Mouse (Mus musculus) MEL (cell line): Measurements from ENCODE around the gene Frmd4b. TPM values are rescaled to one million over a fixed set of nuclear protein-coding genes. Genes with fewer than 3 reads are reported as not detected.

Experiments
- DNase-seq: peaks from one replicate; pipeline ENCODE4 v3.0.0; 2011; ENCODE audit warnings: low read depth, low spot score
- H3K27ac ChIP-seq: 2 replicates; pipeline ENCODE4 v1.5.1; 2012; ENCODE audit warnings: low read depth, mild to moderate bottlenecking, control low read depth, low read length, moderate library complexity; ENCODE audit not compliant: control insufficient read depth
- H3K27me3 ChIP-seq, 2 experiments: fragments of 150-350 bp in 1 of 2; sonication (generic) in 1 of 2; 2 replicates each; pipeline ENCODE4 v1.6.1; 2012; ENCODE audit warnings: low read length in 2 of 2, mild to moderate bottlenecking in 2 of 2, improper control_type of control experiment in 1 of 2, moderate library complexity in 1 of 2; ENCODE audit not compliant: insufficient read depth in 2 of 2, control insufficient read depth in 1 of 2
- H3K36me3 ChIP-seq, 2 experiments: 2 replicates each; pipeline ENCODE4 v1.6.1; 2012 to 2014; ENCODE audit warnings: low read length in 2 of 2, improper control_type of control experiment in 1 of 2, inconsistent platforms in 1 of 2, mild to moderate bottlenecking in 1 of 2; ENCODE audit not compliant: insufficient read depth in 2 of 2, control insufficient read depth in 1 of 2
- H3K4me1 ChIP-seq, 2 experiments: fragments of 150-350 bp in 1 of 2; sonication (generic) in 1 of 2; 2 replicates each; pipeline ENCODE4 v1.6.1; 2012; ENCODE audit warnings: low read length in 2 of 2, improper control_type of control experiment in 1 of 2, mild to moderate bottlenecking in 1 of 2; ENCODE audit not compliant: insufficient read depth in 2 of 2, control insufficient read depth in 1 of 2
- H3K4me3 ChIP-seq, 2 experiments: fragments of 150-350 bp in 1 of 2; sonication (generic) in 1 of 2; 2 replicates each; pipeline ENCODE4 v1.5.1; 2012; ENCODE audit warnings: low read depth in 2 of 2, low read length in 2 of 2, mild to moderate bottlenecking in 2 of 2, moderate library complexity in 2 of 2, control low read depth in 1 of 2, improper control_type of control experiment in 1 of 2; ENCODE audit not compliant: control insufficient read depth in 1 of 2, insufficient read depth in 1 of 2
- H3K79me2 ChIP-seq: 2 replicates; pipeline ENCODE4 v1.6.1; 2012; ENCODE audit warnings: mild to moderate bottlenecking, low read length, moderate library complexity; ENCODE audit not compliant: control insufficient read depth, poor library complexity, insufficient read depth
- H3K9ac ChIP-seq: 2 replicates; pipeline ENCODE4 v1.6.1; 2012; ENCODE audit warnings: low read depth, mild to moderate bottlenecking, control low read depth, low read length, moderate library complexity; ENCODE audit not compliant: control insufficient read depth, poor library complexity, severe bottlenecking
- H3K9me3 ChIP-seq: fragments of 150-350 bp; sonication (generic); replicated peaks from 2 replicates; pipeline ENCODE4 v1.6.1; 2012; ENCODE audit warnings: mild to moderate bottlenecking, low read length, improper control_type of control experiment, moderate library complexity; ENCODE audit not compliant: insufficient read depth
- BHLHE40 ChIP-seq: IDR thresholded peaks from 2 replicates; pipeline ENCODE4 v1.6.1; 2012; ENCODE audit warnings: low read depth, mild to moderate bottlenecking, inconsistent platforms, low read length, improper control_type of control experiment, borderline replicate concordance
- CHD2 ChIP-seq: IDR thresholded peaks from 2 replicates; pipeline ENCODE4 v1.6.1; 2011; ENCODE audit warnings: low read length, improper control_type of control experiment
- CTCF ChIP-seq, 3 experiments: IDR thresholded peaks in 2 of 3; conservative IDR thresholded peaks in 1 of 3; 2 replicates each; pipeline ENCODE4 v1.5.1; 2011 to 2012; ENCODE audit warnings: low read length in 3 of 3, low read depth in 2 of 3, mild to moderate bottlenecking in 2 of 3, improper control_type of control experiment in 1 of 3, inconsistent platforms in 1 of 3, mixed read lengths in 1 of 3, moderate library complexity in 1 of 3; ENCODE audit not compliant: control insufficient read depth in 1 of 3, insufficient read depth in 1 of 3, poor library complexity in 1 of 3, severe bottlenecking in 1 of 3
- GABPA ChIP-seq: IDR thresholded peaks from 2 replicates; pipeline ENCODE4 v1.6.1; 2012; ENCODE audit warnings: low read depth, mild to moderate bottlenecking, inconsistent platforms, low read length, improper control_type of control experiment, moderate library complexity
- GATA1 ChIP-seq: IDR thresholded peaks from 2 replicates; pipeline ENCODE4 v1.6.1; 2011; ENCODE audit warnings: low read depth, low read length, improper control_type of control experiment
- JUND ChIP-seq: IDR thresholded peaks from 2 replicates; pipeline ENCODE4 v1.6.1; 2011; ENCODE audit warnings: low read depth, mild to moderate bottlenecking, improper control_type of control experiment, low read length
- KAT2A ChIP-seq: conservative IDR thresholded peaks from 2 replicates; pipeline ENCODE4 v1.6.1; 2012; ENCODE audit warnings: low read depth, low read length, improper control_type of control experiment, inconsistent platforms
- MAFK ChIP-seq: IDR thresholded peaks from 2 replicates; pipeline ENCODE4 v1.6.1; 2011; ENCODE audit warnings: low read depth, mild to moderate bottlenecking, low read length, improper control_type of control experiment, borderline replicate concordance
- MAX ChIP-seq: IDR thresholded peaks from 2 replicates; pipeline ENCODE4 v1.6.1; 2011; ENCODE audit warnings: low read length, improper control_type of control experiment
- MAZ ChIP-seq: IDR thresholded peaks from 2 replicates; pipeline ENCODE4 v1.6.1; 2012; ENCODE audit warnings: low read depth, mild to moderate bottlenecking, inconsistent platforms, low read length, improper control_type of control experiment
- MEF2A ChIP-seq: IDR thresholded peaks from 2 replicates; pipeline ENCODE4 v1.6.1; 2014; ENCODE audit warnings: low read depth, mild to moderate bottlenecking, inconsistent platforms, low read length, improper control_type of control experiment; ENCODE audit not compliant: poor library complexity, insufficient replicate concordance, severe bottlenecking; ENCODE audit errors: extremely low read depth
- MYC ChIP-seq: IDR thresholded peaks from 2 replicates; pipeline ENCODE4 v1.6.1; 2011; ENCODE audit warnings: low read depth, mild to moderate bottlenecking, low read length, improper control_type of control experiment, moderate library complexity
- NRF1 ChIP-seq: IDR thresholded peaks from 2 replicates; pipeline ENCODE4 v1.6.1; 2014; ENCODE audit warnings: low read depth, mild to moderate bottlenecking, inconsistent platforms, low read length, improper control_type of control experiment, moderate library complexity; ENCODE audit not compliant: poor library complexity, insufficient read depth, severe bottlenecking
- POLR2AphosphoS2 ChIP-seq: IDR thresholded peaks from 2 replicates; pipeline ENCODE4 v1.6.1; 2011; ENCODE audit warnings: low read length, improper control_type of control experiment
- POLR2AphosphoS5 ChIP-seq: IDR thresholded peaks from 2 replicates; pipeline ENCODE4 v1.6.1; 2012; ENCODE audit warnings: low read depth, borderline replicate concordance, mild to moderate bottlenecking, inconsistent platforms, low read length, moderate library complexity, mixed read lengths
- RAD21 ChIP-seq: IDR thresholded peaks from 2 replicates; pipeline ENCODE4 v1.6.1; 2011; ENCODE audit warnings: mild to moderate bottlenecking, low read depth, low read length, improper control_type of control experiment
- RCOR1 ChIP-seq: IDR thresholded peaks from 2 replicates; pipeline ENCODE4 v1.6.1; 2012; ENCODE audit warnings: low read depth, mild to moderate bottlenecking, inconsistent platforms, low read length, improper control_type of control experiment
- TAL1 ChIP-seq: IDR thresholded peaks from 2 replicates; pipeline ENCODE4 v1.6.1; 2012; ENCODE audit warnings: mild to moderate bottlenecking, inconsistent platforms, low read length, moderate library complexity, mixed read lengths
- TCF12 ChIP-seq: IDR thresholded peaks from 2 replicates; pipeline ENCODE4 v1.6.1; 2014; ENCODE audit warnings: low read depth, mild to moderate bottlenecking, inconsistent platforms, low read length, improper control_type of control experiment, moderate library complexity
- USF1 ChIP-seq: IDR thresholded peaks from 2 replicates; pipeline ENCODE4 v1.6.1; 2014; ENCODE audit warnings: low read depth, mild to moderate bottlenecking, inconsistent platforms, low read length, improper control_type of control experiment, moderate library complexity
- USF2 ChIP-seq, 2 experiments: IDR thresholded peaks; 2 replicates each; pipeline ENCODE4 v1.6.1; 2011 to 2012; ENCODE audit warnings: improper control_type of control experiment in 2 of 2, low read length in 2 of 2, borderline replicate concordance in 1 of 2, inconsistent platforms in 1 of 2, low read depth in 1 of 2, mild to moderate bottlenecking in 1 of 2; ENCODE audit not compliant: insufficient read depth in 1 of 2
- ZNF384 ChIP-seq: IDR thresholded peaks from 2 replicates; pipeline ENCODE4 v1.6.1; 2012; ENCODE audit warnings: low read depth, mild to moderate bottlenecking, inconsistent platforms, low read length, improper control_type of control experiment
- polyA plus RNA-seq, 2 experiments: library from polyadenylated mRNA; stranded (reverse) in 1 of 2; unstranded in 1 of 2; fragments of >175 nt in 1 of 2; fragments of >200 nt in 1 of 2; gene quantifications; 2 replicates each; pipeline versions ENCODE4 v1.2.1 to v1.2.4; 2012; ENCODE audit warnings: low replicate concordance in 2 of 2, low read depth in 1 of 2; ENCODE audit not compliant: insufficient read length in 2 of 2, insufficient read depth in 1 of 2, missing spikeins in 1 of 2
- total RNA-seq: library from RNA; depleted of rRNA; stranded (reverse); fragments of 300-350 nt; gene quantifications from 2 replicates; pipeline ENCODE4 v1.2.3, GENCODE M21; 2012

Frmd4b gene
- total and polyA plus RNA-seq, 3 experiments = 0.18 TPM; not detected in 2

- H3K36me3 ChIP-seq = no peaks in the 10 kb centered on the region
- no peak overlapping the region for H3K9ac ChIP-seq
- H3K4me3 ChIP-seq = no peak overlapping the region
- no peak for TF ChIP-seq MAFK
- no peak for TF ChIP-seq NRF1
- no peak for TF ChIP-seq JUND
- no peak for TF ChIP-seq KAT2A
- TF ChIP-seq USF2 (IDR thresholded peaks at IDR 0.05; ENCODE audit: borderline replicate concordance in 1 of 2, insufficient read depth in 1 of 2, low read depth in 1 of 2, low read length in 2 of 2) = no peak
- TF ChIP-seq TAL1 = no peak
- TF ChIP-seq CHD2 = no peak
- no peak for TF ChIP-seq USF1
- no peak for TF ChIP-seq ZNF384
- TF ChIP-seq MAX = no peak
- TF ChIP-seq BHLHE40 = no peak
- no peak for TF ChIP-seq MYC
- no peak for TF ChIP-seq RCOR1
- no peaks in the 10 kb centered on the region for H3K4me1 ChIP-seq
- no peaks in the 10 kb centered on the region; a peak in 1 of 4 replicates for H3K27me3 ChIP-seq
- no peaks in the 10 kb centered on the region for H3K79me2 ChIP-seq
- no peak for DNase-seq
- H3K27ac ChIP-seq = no peak overlapping the region
- H3K9me3 ChIP-seq = no peaks in the 10 kb centered on the region
Observed at GRCm38 (mm10) chr6:97300180-97300579, 317.2 kb downstream of the Frmd4b start.

- TF ChIP-seq CTCF (IDR thresholded peaks at IDR 0.05 in 2 of 3, conservative IDR thresholded peaks at IDR 0.05 in 1 of 3; ENCODE audit: control insufficient read depth in 1 of 3, insufficient read depth in 1 of 3, low read depth in 2 of 3, low read length in 3 of 3, poor library complexity in 1 of 3, severe bottlenecking in 1 of 3) = no peak
- no peak for TF ChIP-seq GABPA
- no peak for TF ChIP-seq GATA1
- TF ChIP-seq TCF12 = no peak
- TF ChIP-seq CHD2 = no peak
- no peak for TF ChIP-seq POLR2AphosphoS5
- TF ChIP-seq RAD21 = no peak
- no peak for TF ChIP-seq RCOR1
- no peak for TF ChIP-seq POLR2AphosphoS2
- TF ChIP-seq MAX = no peak
- no peak for TF ChIP-seq MEF2A
- TF ChIP-seq MAZ = no peak
- no peaks in the 10 kb centered on the region for H3K79me2 ChIP-seq
- DNase-seq = no peak
- no peak overlapping the region for H3K4me3 ChIP-seq
- H3K4me1 ChIP-seq = no peaks in the 10 kb centered on the region
- H3K27ac ChIP-seq = no peak overlapping the region
- H3K9ac ChIP-seq = no peak overlapping the region
- no peaks in the 10 kb centered on the region; a peak in 1 of 4 replicates for H3K27me3 ChIP-seq
- H3K36me3 ChIP-seq = no peaks in the 10 kb centered on the region
- no peaks in the 10 kb centered on the region for H3K9me3 ChIP-seq
Observed at GRCm38 (mm10) chr6:97297151-97297550, 320.2 kb downstream of the Frmd4b start.
